Mouse (Mus musculus): ENCODE data around the gene Upk3a. TPM values are rescaled to one million over a fixed set of nuclear protein-coding genes. Genes with fewer than 3 reads are reported as not detected.

The Upk3a gene
- polyA plus RNA-seq, 1 experiment from 2014 or later = 0.47 TPM

- Histone ChIP-seq H3K36me3 (ENCODE audit: control insufficient read depth, insufficient read depth) (peaks cover 8% of the 10 kb centered on the region; the same call in 1 of the 2 replicates), H3K9me3 (replicated peaks; ENCODE audit: control insufficient read depth, low read length) (no peaks in the 10 kb centered on the region), H3K4me2 (ENCODE audit: low read depth, low read length) (no peak overlapping the region), H3K4me3 (ENCODE audit: low read length) (no peak overlapping the region), H3K27me3 (ENCODE audit: control insufficient read depth, insufficient read depth, low read length) (no peaks in the 10 kb centered on the region), H3K27ac (ENCODE audit: low read length) (peak overlapping the region; percentile 80), H3K4me1 (ENCODE audit: control insufficient read depth, insufficient read depth, low read length) (peaks cover 31% of the 10 kb centered on the region), H3K9ac (ENCODE audit: low read length) (peak overlapping the region; percentile 10; the same call in 1 of the 2 replicates)
- 61% methylated on average over 10 of the region's 10 CpGs for WGBS
- ATAC-seq (replicated peaks; ENCODE audit: extremely low read depth, insufficient read depth, low FRiP score) = no peak
These were observed 24.7 kb downstream of the Upk3a start for GRCm38 (mm10) chr15:85041546-85042225.

- Histone ChIP-seq H3K36me3 (ENCODE audit: control insufficient read depth, insufficient read depth) (peaks cover 8% of the 10 kb centered on the region; the same call in 1 of the 2 replicates), H3K27me3 (ENCODE audit: control insufficient read depth, insufficient read depth, low read length) (no peaks in the 10 kb centered on the region), H3K4me3 (ENCODE audit: low read length) (no peak overlapping the region), H3K27ac (ENCODE audit: low read length) (peak overlapping the region; percentile 80), H3K4me1 (ENCODE audit: control insufficient read depth, insufficient read depth, low read length) (peaks cover 29% of the 10 kb centered on the region), H3K9ac (ENCODE audit: low read length) (peak overlapping the region; percentile 1; the same call in 1 of the 2 replicates), H3K9me3 (replicated peaks; ENCODE audit: control insufficient read depth, low read length) (no peaks in the 10 kb centered on the region), H3K4me2 (ENCODE audit: low read depth, low read length) (no peak overlapping the region)
- ATAC-seq (replicated peaks; ENCODE audit: extremely low read depth, insufficient read depth, low FRiP score) = peak; percentile 80
- WGBS = 14% methylated on average over 4 of the region's 4 CpGs
These were observed 25.5 kb downstream of the Upk3a start for GRCm38 (mm10) chr15:85042361-85042954.

GRCm38 (mm10) chr15:85043116-85043515 lies 26.2 kb downstream of the Upk3a start:
- no peaks in the 10 kb centered on the region for H3K27me3 ChIP-seq (ENCODE audit: control insufficient read depth, insufficient read depth, low read length)
- H3K4me2 ChIP-seq (ENCODE audit: low read depth, low read length) = 0 out of 2 replicates have a peak overlapping the region, but pooled peaks have one; percentile 8
- H3K4me1 ChIP-seq (ENCODE audit: control insufficient read depth, insufficient read depth, low read length) = peaks cover 26% of the 10 kb centered on the region
- no peaks in the 10 kb centered on the region for H3K9me3 ChIP-seq (replicated peaks; ENCODE audit: control insufficient read depth, low read length)
- peaks cover 8% of the 10 kb centered on the region for H3K36me3 ChIP-seq (ENCODE audit: control insufficient read depth, insufficient read depth)
- ATAC-seq (replicated peaks; ENCODE audit: extremely low read depth, insufficient read depth, low FRiP score) = no peak
- WGBS = 45% methylated on average over 5 of the region's 5 CpGs
- H3K4me3 ChIP-seq (ENCODE audit: low read length) = no peak overlapping the region
- H3K27ac ChIP-seq (ENCODE audit: low read length) = peak overlapping the region; percentile 66
- H3K9ac ChIP-seq (ENCODE audit: low read length) = peak overlapping the region; percentile 48

GRCm38 (mm10) chr15:85043761-85044160 lies 26.8 kb downstream of the Upk3a start:
- Histone ChIP-seq H3K4me1 (ENCODE audit: control insufficient read depth, insufficient read depth, low read length) (peaks cover 25% of the 10 kb centered on the region), H3K9me3 (replicated peaks; ENCODE audit: control insufficient read depth, low read length) (no peaks in the 10 kb centered on the region), H3K36me3 (ENCODE audit: control insufficient read depth, insufficient read depth) (peaks cover 15% of the 10 kb centered on the region), H3K9ac (ENCODE audit: low read length) (no peak overlapping the region; the same call in 1 of the 2 replicates), H3K27me3 (ENCODE audit: control insufficient read depth, insufficient read depth, low read length) (no peaks in the 10 kb centered on the region), H3K27ac (ENCODE audit: low read length) (no peak overlapping the region), H3K4me3 (ENCODE audit: low read length) (no peak overlapping the region), H3K4me2 (ENCODE audit: low read depth, low read length) (no peak overlapping the region)
- no peak for ATAC-seq (replicated peaks; ENCODE audit: extremely low read depth, insufficient read depth, low FRiP score)
- 72% methylated on average over 5 of the region's 5 CpGs for WGBS

GRCm38 (mm10) chr15:85046230-85046950 lies 29.4 kb downstream of the Upk3a start:
- Histone ChIP-seq H3K27me3 (ENCODE audit: control insufficient read depth, insufficient read depth, low read length) (no peaks in the 10 kb centered on the region), H3K4me2 (ENCODE audit: low read depth, low read length) (no peak overlapping the region), H3K4me3 (ENCODE audit: low read length) (no peak overlapping the region), H3K36me3 (ENCODE audit: control insufficient read depth, insufficient read depth) (peaks cover 30% of the 10 kb centered on the region), H3K9ac (ENCODE audit: low read length) (no peak overlapping the region), H3K4me1 (ENCODE audit: control insufficient read depth, insufficient read depth, low read length) (peaks cover 17% of the 10 kb centered on the region), H3K9me3 (replicated peaks; ENCODE audit: control insufficient read depth, low read length) (no peaks in the 10 kb centered on the region), H3K27ac (ENCODE audit: low read length) (no peak overlapping the region)
- 84% methylated on average over 14 of the region's 14 CpGs for WGBS
- no peak for ATAC-seq (replicated peaks; ENCODE audit: extremely low read depth, insufficient read depth, low FRiP score)

GRCm38 (mm10) chr15:85047865-85048264 lies 30.9 kb downstream of the Upk3a start:
- peaks cover 33% of the 10 kb centered on the region for H3K36me3 ChIP-seq (ENCODE audit: control insufficient read depth, insufficient read depth)

GRCm38 (mm10) chr15:85049758-85050157 lies 32.8 kb downstream of the Upk3a start:
- H3K27ac ChIP-seq (ENCODE audit: low read length) = no peak overlapping the region
- H3K4me1 ChIP-seq (ENCODE audit: control insufficient read depth, insufficient read depth, low read length) = no peaks in the 10 kb centered on the region
- no peaks in the 10 kb centered on the region for H3K9me3 ChIP-seq (replicated peaks; ENCODE audit: control insufficient read depth, low read length)
- H3K9ac ChIP-seq (ENCODE audit: low read length) = no peak overlapping the region
- H3K4me3 ChIP-seq (ENCODE audit: low read length) = no peak overlapping the region
- 96% methylated on average over 1 of the region's 1 CpGs for WGBS
- H3K4me2 ChIP-seq (ENCODE audit: low read depth, low read length) = no peak overlapping the region
- H3K36me3 ChIP-seq (ENCODE audit: control insufficient read depth, insufficient read depth) = peaks cover 33% of the 10 kb centered on the region
- no peak for ATAC-seq (replicated peaks; ENCODE audit: extremely low read depth, insufficient read depth, low FRiP score)
- no peaks in the 10 kb centered on the region for H3K27me3 ChIP-seq (ENCODE audit: control insufficient read depth, insufficient read depth, low read length)

More at GRCm38 (mm10) chr15:85047865-85048264, 30.9 kb downstream of the Upk3a start:
- no peak for ATAC-seq (replicated peaks; ENCODE audit: extremely low read depth, insufficient read depth, low FRiP score)
- H3K27ac ChIP-seq (ENCODE audit: low read length) = no peak overlapping the region
- no peak overlapping the region for H3K4me3 ChIP-seq (ENCODE audit: low read length)
- 86% methylated on average over 4 of the region's 4 CpGs for WGBS
- H3K9ac ChIP-seq (ENCODE audit: low read length) = no peak overlapping the region
- no peaks in the 10 kb centered on the region for H3K27me3 ChIP-seq (ENCODE audit: control insufficient read depth, insufficient read depth, low read length)
- no peaks in the 10 kb centered on the region for H3K9me3 ChIP-seq (replicated peaks; ENCODE audit: control insufficient read depth, low read length)
- H3K4me2 ChIP-seq (ENCODE audit: low read depth, low read length) = no peak overlapping the region
- peaks cover 4% of the 10 kb centered on the region for H3K4me1 ChIP-seq (ENCODE audit: control insufficient read depth, insufficient read depth, low read length)

GRCm38 (mm10) chr15:85054098-85054497 lies 37.2 kb downstream of the Upk3a start:
- no peak overlapping the region for H3K4me2 ChIP-seq (ENCODE audit: low read depth, low read length)
- H3K27me3 ChIP-seq (ENCODE audit: control insufficient read depth, insufficient read depth, low read length) = no peaks in the 10 kb centered on the region
- no peak overlapping the region for H3K9ac ChIP-seq (ENCODE audit: low read length)
- ATAC-seq (replicated peaks; ENCODE audit: extremely low read depth, insufficient read depth, low FRiP score) = no peak
- whole genome bisulfite sequencing = 86% methylated on average over 3 of the region's 3 CpGs
- no peak overlapping the region for H3K4me3 ChIP-seq (ENCODE audit: low read length)
- peaks cover 21% of the 10 kb centered on the region for H3K36me3 ChIP-seq (ENCODE audit: control insufficient read depth, insufficient read depth)
- H3K9me3 ChIP-seq (replicated peaks; ENCODE audit: control insufficient read depth, low read length) = no peaks in the 10 kb centered on the region
- no peaks in the 10 kb centered on the region for H3K4me1 ChIP-seq (ENCODE audit: control insufficient read depth, insufficient read depth, low read length)
- H3K27ac ChIP-seq (ENCODE audit: low read length) = no peak overlapping the region

GRCm38 (mm10) chr15:85055186-85055585 lies 38.2 kb downstream of the Upk3a start:
- H3K4me1 ChIP-seq (ENCODE audit: control insufficient read depth, insufficient read depth, low read length) = no peaks in the 10 kb centered on the region
- H3K4me2 ChIP-seq (ENCODE audit: low read depth, low read length) = no peak overlapping the region
- no peak overlapping the region for H3K4me3 ChIP-seq (ENCODE audit: low read length)
- H3K36me3 ChIP-seq (ENCODE audit: control insufficient read depth, insufficient read depth) = peaks cover 16% of the 10 kb centered on the region
- WGBS = 76% methylated on average over 4 of the region's 4 CpGs
- no peak overlapping the region for H3K9ac ChIP-seq (ENCODE audit: low read length)
- ATAC-seq (replicated peaks; ENCODE audit: extremely low read depth, insufficient read depth, low FRiP score) = no peak
- H3K27ac ChIP-seq (ENCODE audit: low read length) = no peak overlapping the region
- H3K27me3 ChIP-seq (ENCODE audit: control insufficient read depth, insufficient read depth, low read length) = no peaks in the 10 kb centered on the region
- no peaks in the 10 kb centered on the region for H3K9me3 ChIP-seq (replicated peaks; ENCODE audit: control insufficient read depth, low read length)

All from heart, embryonic 16.5 days (tissue).